Mouse (Mus musculus) liver, embryonic 11.5 days (tissue): ENCODE measurements around the gene Cox4i2. TPM values are rescaled to one million over a fixed set of nuclear protein-coding genes. Genes with fewer than 3 reads are reported as not detected.

Source experiments
- ATAC-seq: fragments of 200-750 bp; cut with Nextera tagmentation; replicated peaks from 2 replicates; pipeline ENCODE4 v1.8.0; 2017; ENCODE audit warnings: moderate number of reproducible peaks, mild to moderate bottlenecking, moderate TSS enrichment, moderate library complexity; ENCODE audit not compliant: low FRiP score
- DNase-seq: peaks from one replicate; pipeline ENCODE4 v3.0.0-alpha.2; 2017; ENCODE audit warnings: low spot score
- H3K27ac ChIP-seq: fragments of 300-500 bp; sonication (generic); 2 replicates; pipeline ENCODE4 v1.5.1; 2014; ENCODE audit warnings: mild to moderate bottlenecking, low read depth, low read length, control low read depth
- H3K27me3 ChIP-seq: fragments of 300-500 bp; sonication (generic); replicated peaks from 2 replicates; pipeline ENCODE4 v1.6.1; 2014; ENCODE audit warnings: low read length, mixed read lengths; ENCODE audit not compliant: control insufficient read depth, insufficient read depth
- H3K36me3 ChIP-seq: fragments of 300-500 bp; sonication (generic); 2 replicates; pipeline ENCODE4 v1.6.1; 2014; ENCODE audit warnings: mild to moderate bottlenecking, low read length, moderate library complexity, mixed read lengths; ENCODE audit not compliant: control insufficient read depth, insufficient read depth
- H3K4me1 ChIP-seq: fragments of 300-500 bp; sonication (generic); replicated peaks from 2 replicates; pipeline ENCODE4 v1.6.1; 2014; ENCODE audit warnings: low read length, mixed read lengths; ENCODE audit not compliant: control insufficient read depth, insufficient read depth
- H3K4me2 ChIP-seq: fragments of 300-500 bp; sonication (generic); 2 replicates; pipeline ENCODE4 v1.6.1; 2014; ENCODE audit warnings: mild to moderate bottlenecking, control low read depth, moderate library complexity
- H3K4me3 ChIP-seq: fragments of 300-500 bp; sonication (generic); 2 replicates; pipeline ENCODE4 v1.5.1; 2014; ENCODE audit warnings: low read depth, low read length, control low read depth
- H3K9ac ChIP-seq: fragments of 300-500 bp; sonication (generic); 2 replicates; pipeline ENCODE4 v1.6.1; 2014; ENCODE audit warnings: low read depth, low read length, control low read depth
- H3K9me3 ChIP-seq: fragments of 300-500 bp; sonication (generic); 2 replicates; pipeline ENCODE4 v1.6.1; 2016; ENCODE audit warnings: low read length, inconsistent platforms, mixed read lengths; ENCODE audit not compliant: control insufficient read depth
- WGBS: fragments of 180-500 bp; shearing (Covaris S2); extraction: QIAGEN DNeasy Blood & Tissue Kit; methylation state at CpG from one replicate; pipeline ENCODE4 v1.1.7; 2014; 5-methylcytosine and 5-hydroxymethylcytosine counted together
- polyA plus RNA-seq: library from polyadenylated mRNA; unstranded; fragments of >200 nt; fragmentation: Nextera tagmentation; extraction: Ambion mirVana; gene quantifications from 2 replicates; pipeline ENCODE4 v1.2.1, GENCODE M21; 2014

The Cox4i2 gene
- polyA plus RNA-seq, 1 experiment from 2014 or later: 8.5 TPM

GRCm38 (mm10) chr2:152756474-152757393 lies 2.8 kb downstream of the Cox4i2 start:
- Histone ChIP-seq H3K4me1 (peaks cover 7% of the 10 kb centered on the region), H3K9ac (no peak overlapping the region), H3K9me3 (no peaks in the 10 kb centered on the region), H3K4me2 (no peak overlapping the region), H3K4me3 (no peak overlapping the region), H3K27me3 (peaks cover 15% of the 10 kb centered on the region), H3K27ac (no peak overlapping the region), H3K36me3 (no peaks in the 10 kb centered on the region)
- DNase-seq (no peak), ATAC-seq (no peak)
- 62% methylated on average over 17 of the region's 17 CpGs for WGBS

GRCm38 (mm10) chr2:152757478-152757877 lies 3.5 kb downstream of the Cox4i2 start:
- no peak overlapping the region for H3K4me2 ChIP-seq
- H3K4me1 ChIP-seq: peaks cover 7% of the 10 kb centered on the region
- peaks cover 15% of the 10 kb centered on the region for H3K27me3 ChIP-seq
- DNase-seq (no peak), ATAC-seq (no peak)
- 65% methylated on average over 2 of the region's 2 CpGs for WGBS
- no peak overlapping the region for H3K9ac ChIP-seq
- no peak overlapping the region for H3K27ac ChIP-seq
- no peaks in the 10 kb centered on the region for H3K36me3 ChIP-seq
- no peaks in the 10 kb centered on the region for H3K9me3 ChIP-seq
- no peak overlapping the region for H3K4me3 ChIP-seq

- H3K9ac ChIP-seq: no peak overlapping the region
- H3K27me3 ChIP-seq: peaks cover 15% of the 10 kb centered on the region
Observed at GRCm38 (mm10) chr2:152758351-152758750, 4.4 kb downstream of the Cox4i2 start.

GRCm38 (mm10) chr2:152763310-152763709 lies 9.3 kb downstream of the Cox4i2 start:
- WGBS: 65% methylated on average over 6 of the region's 6 CpGs
- Histone ChIP-seq H3K9ac (no peak overlapping the region), H3K4me2 (no peak overlapping the region), H3K4me3 (no peak overlapping the region), H3K36me3 (no peaks in the 10 kb centered on the region), H3K4me1 (peaks cover 33% of the 10 kb centered on the region), H3K9me3 (no peaks in the 10 kb centered on the region), H3K27me3 (no peaks in the 10 kb centered on the region), H3K27ac (no peak overlapping the region)
- DNase-seq: no peak
- no peak for ATAC-seq

More at GRCm38 (mm10) chr2:152758351-152758750, 4.4 kb downstream of the Cox4i2 start:
- no peak for ATAC-seq
- 47% methylated on average over 4 of the region's 4 CpGs for WGBS
- Histone ChIP-seq H3K9me3 (no peaks in the 10 kb centered on the region), H3K4me1 (peaks cover 7% of the 10 kb centered on the region), H3K36me3 (no peaks in the 10 kb centered on the region), H3K27ac (no peak overlapping the region), H3K4me2 (no peak overlapping the region), H3K4me3 (no peak overlapping the region)
- no peak for DNase-seq

GRCm38 (mm10) chr2:152764172-152765044 lies 10.4 kb downstream of the Cox4i2 start:
- peaks cover 30% of the 10 kb centered on the region for H3K4me1 ChIP-seq
- no peaks in the 10 kb centered on the region for H3K27me3 ChIP-seq
- H3K4me3 ChIP-seq: no peak overlapping the region
- H3K9me3 ChIP-seq: no peaks in the 10 kb centered on the region
- DNase-seq: no peak
- H3K4me2 ChIP-seq: peak overlapping the region; percentile 19; the same call in 1 of the 2 replicates
- ATAC-seq: no peak
- 0 out of 2 replicates have a peak overlapping the region, but pooled peaks have one; percentile 2 for H3K9ac ChIP-seq
- no peaks in the 10 kb centered on the region for H3K36me3 ChIP-seq
- H3K27ac ChIP-seq: no peak overlapping the region
- WGBS: 19% methylated on average over 14 of the region's 14 CpGs

GRCm38 (mm10) chr2:152765045-152765674 lies 11.2 kb downstream of the Cox4i2 start:
- Histone ChIP-seq H3K27ac (no peak overlapping the region), H3K36me3 (no peaks in the 10 kb centered on the region), H3K9ac (no peak overlapping the region), H3K4me1 (peaks cover 35% of the 10 kb centered on the region), H3K9me3 (no peaks in the 10 kb centered on the region), H3K4me3 (no peak overlapping the region), H3K4me2 (no peak overlapping the region), H3K27me3 (no peaks in the 10 kb centered on the region)
- DNase-seq (no peak), ATAC-seq (no peak)
- 45% methylated on average over 7 of the region's 7 CpGs for WGBS

- no peaks in the 10 kb centered on the region for H3K9me3 ChIP-seq
- no peak overlapping the region for H3K27ac ChIP-seq
- peak overlapping the region; percentile 43 for H3K4me2 ChIP-seq
- WGBS: 16% methylated on average over 25 of the region's 25 CpGs
- ATAC-seq (peak; percentile 61), DNase-seq (peak; percentile 91)
- H3K27me3 ChIP-seq: no peaks in the 10 kb centered on the region
- H3K36me3 ChIP-seq: no peaks in the 10 kb centered on the region
- H3K9ac ChIP-seq: no peak overlapping the region; the same call in 1 of the 2 replicates
- H3K4me3 ChIP-seq: no peak overlapping the region
- H3K4me1 ChIP-seq: peaks cover 35% of the 10 kb centered on the region
Observed at GRCm38 (mm10) chr2:152766387-152767123, 12.6 kb downstream of the Cox4i2 start.
